Mouse (Mus musculus) embryonic facial prominence, embryonic 11.5 days (tissue): ENCODE measurements around the gene Pilrb2. TPM values are rescaled to one million over a fixed set of nuclear protein-coding genes. Genes with fewer than 3 reads are reported as not detected.

Experiments used
- ATAC-seq: fragments of 200-750 bp; cut with Nextera tagmentation; replicated peaks from 2 replicates; pipeline ENCODE4 v1.8.0; 2017; ENCODE audit warnings: low read depth; ENCODE audit not compliant: insufficient number of reproducible peaks, low FRiP score, low TSS enrichment
- DNase-seq: peaks from one replicate; pipeline ENCODE4 v3.0.0-alpha.2; 2015; ENCODE audit warnings: low spot score
- H3K27ac ChIP-seq: fragments of 300-500 bp; sonication (generic); replicated peaks from 2 replicates; pipeline ENCODE4 v1.5.1; 2014; ENCODE audit warnings: mild to moderate bottlenecking, low read depth, low read length, control low read depth
- H3K27me3 ChIP-seq: fragments of 300-500 bp; sonication (generic); 2 replicates; pipeline ENCODE4 v1.6.1; 2014; ENCODE audit warnings: mild to moderate bottlenecking, low read length, moderate library complexity, mixed read lengths; ENCODE audit not compliant: control insufficient read depth, insufficient read depth
- H3K36me3 ChIP-seq: fragments of 300-500 bp; sonication (generic); replicated peaks from 2 replicates; pipeline ENCODE4 v1.6.1; 2014; ENCODE audit warnings: low read depth, mild to moderate bottlenecking, low read length, moderate library complexity, mixed read lengths; ENCODE audit not compliant: control insufficient read depth, insufficient read depth
- H3K4me1 ChIP-seq: fragments of 300-500 bp; sonication (generic); 2 replicates; pipeline ENCODE4 v1.6.1; 2014; ENCODE audit warnings: low read length, mixed read lengths; ENCODE audit not compliant: control insufficient read depth, insufficient read depth
- H3K4me2 ChIP-seq: fragments of 300-500 bp; sonication (generic); 2 replicates; pipeline ENCODE4 v1.6.1; 2014; ENCODE audit warnings: low read depth, mild to moderate bottlenecking, control low read depth, low read length, moderate library complexity
- H3K4me3 ChIP-seq: fragments of 300-500 bp; sonication (generic); 2 replicates; pipeline ENCODE4 v1.5.1; 2014; ENCODE audit warnings: low read depth, low read length, control low read depth
- H3K9ac ChIP-seq: fragments of 300-500 bp; sonication (generic); replicated peaks from 2 replicates; pipeline ENCODE4 v1.6.1; 2014; ENCODE audit warnings: mild to moderate bottlenecking, control low read depth, low read length
- H3K9me3 ChIP-seq: fragments of 300-500 bp; sonication (generic); replicated peaks from 2 replicates; pipeline ENCODE4 v1.6.1; 2016; ENCODE audit warnings: mild to moderate bottlenecking, low read length, inconsistent platforms, mixed read lengths; ENCODE audit not compliant: control insufficient read depth
- WGBS: fragments of 180-500 bp; shearing (Covaris S2); extraction: QIAGEN DNeasy Blood & Tissue Kit; methylation state at CpG from one replicate; pipeline ENCODE4 v1.1.7; 2014; 5-methylcytosine and 5-hydroxymethylcytosine counted together
- polyA plus RNA-seq: library from polyadenylated mRNA; unstranded; fragments of >200 nt; fragmentation: Nextera tagmentation; extraction: Ambion mirVana; gene quantifications from 2 replicates; pipeline ENCODE4 v1.2.1, GENCODE M21; 2014

Pilrb2 gene
- polyA plus RNA-seq, 1 experiment from 2014 or later, result not detected

DNA sequence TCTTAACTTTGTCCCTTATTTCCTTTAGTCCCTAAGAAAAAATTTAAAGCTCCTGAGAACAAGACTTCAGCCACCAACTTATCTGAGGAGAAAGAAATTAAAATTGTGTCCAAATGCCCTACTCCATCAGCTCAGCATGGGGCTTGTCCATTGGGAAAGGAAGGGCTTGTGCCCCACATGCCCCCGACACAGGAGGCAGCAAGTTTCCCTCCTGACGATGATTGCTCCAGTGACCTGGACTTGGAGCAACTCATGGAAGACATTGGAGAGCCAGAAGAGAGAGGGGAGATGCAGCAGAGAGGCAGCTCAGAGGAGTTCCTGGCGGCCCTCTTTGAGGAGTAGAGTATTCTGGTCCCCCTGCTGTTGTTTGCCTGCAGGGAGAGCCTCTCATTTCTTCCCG lies 49.5 kb downstream of the Pilrb2 start:
- ATAC-seq (no peak), DNase-seq (no peak)
- Histone ChIP-seq H3K4me2 (no peak overlapping the region), H3K27me3 (no peaks in the 10 kb centered on the region), H3K27ac (no peak overlapping the region), H3K4me3 (no peak overlapping the region), H3K9ac (no peak overlapping the region), H3K36me3 (no peaks in the 10 kb centered on the region), H3K4me1 (no peaks in the 10 kb centered on the region), H3K9me3 (no peaks in the 10 kb centered on the region)
- WGBS, result 60% methylated on average over 4 of the region's 4 CpGs

- no peaks in the 10 kb centered on the region for H3K9me3 ChIP-seq
- no peak overlapping the region for H3K4me2 ChIP-seq
- WGBS, result 81% methylated on average over 4 of the region's 4 CpGs
- DNase-seq (no peak), ATAC-seq (no peak)
- no peak overlapping the region for H3K27ac ChIP-seq
- H3K9ac ChIP-seq, result no peak overlapping the region
- H3K27me3 ChIP-seq, result no peaks in the 10 kb centered on the region
- H3K4me3 ChIP-seq, result no peak overlapping the region
- H3K36me3 ChIP-seq, result no peaks in the 10 kb centered on the region
- no peaks in the 10 kb centered on the region for H3K4me1 ChIP-seq
Observed at GRCm38 (mm10) chr5:137817466-137818222, 54.0 kb downstream of the Pilrb2 start.

Other genes with a start within 250 kb of the Pilrb2 start
- 0.13 TPM in 1 of 2 replicates, not detected in the other for gene Fbxo24, start 242.8 kb downstream of the Pilrb2 start, polyA plus RNA-seq
- 28.4 and 30.0 TPM in 2 replicates for gene Lrch4, start 242.7 kb downstream of the Pilrb2 start, polyA plus RNA-seq
- gene Gm20605, start 242.6 kb downstream of the Pilrb2 start, polyA plus RNA-seq, result 3.7 and 4.8 TPM in 2 replicates
- 2.8 and 5.2 TPM in 2 replicates for gene Sap25, start 230.5 kb downstream of the Pilrb2 start, polyA plus RNA-seq
- 0.10 and 0.53 TPM in 2 replicates for gene Irs3, start 226.1 kb downstream of the Pilrb2 start, polyA plus RNA-seq
- gene Agfg2, start 187.1 kb downstream of the Pilrb2 start, polyA plus RNA-seq, result 11.8 and 11.9 TPM in 2 replicates
- gene Nyap1, start 130.2 kb downstream of the Pilrb2 start, polyA plus RNA-seq, result 1.6 and 2.5 TPM in 2 replicates
- gene Tsc22d4, start 126.1 kb downstream of the Pilrb2 start, polyA plus RNA-seq, result 76.1 and 78.8 TPM in 2 replicates
- gene Ppp1r35, start 93.0 kb downstream of the Pilrb2 start, polyA plus RNA-seq, result 57.6 and 65.1 TPM in 2 replicates
- 11.5 and 12.5 TPM in 2 replicates for gene Mepce, start 84.2 kb downstream of the Pilrb2 start, polyA plus RNA-seq
- 22.0 and 23.1 TPM in 2 replicates for gene Zcwpw1, start 84.0 kb downstream of the Pilrb2 start, polyA plus RNA-seq
- gene Pilra, start 35.5 kb downstream of the Pilrb2 start, polyA plus RNA-seq, result 0.28 TPM in 1 of 2 replicates, not detected in the other
- gene Pilrb1, start 13.7 kb downstream of the Pilrb2 start, polyA plus RNA-seq, result 0.40 TPM in 1 of 2 replicates, not detected in the other
- not detected in 2 replicates for gene Cyp3a13, start 49.8 kb upstream of the Pilrb2 start, polyA plus RNA-seq
- 0.29 TPM in 1 of 2 replicates, not detected in the other for gene Gjc3, start 91.3 kb upstream of the Pilrb2 start, polyA plus RNA-seq
- not detected in 2 replicates for gene Azgp1, start 109.7 kb upstream of the Pilrb2 start, polyA plus RNA-seq
- not detected in 2 replicates for gene Smok3a, start 149.4 kb upstream of the Pilrb2 start, polyA plus RNA-seq
- gene Smok3b, start 149.6 kb upstream of the Pilrb2 start, polyA plus RNA-seq, result not detected in 2 replicates
- not detected in 2 replicates for gene Smok3c, start 181.4 kb upstream of the Pilrb2 start, polyA plus RNA-seq
- gene Zkscan1, start 213.3 kb upstream of the Pilrb2 start, polyA plus RNA-seq, result 37.6 and 40.1 TPM in 2 replicates
- 97.3 and 110 TPM in 2 replicates for gene Zscan21, start 245.1 kb upstream of the Pilrb2 start, polyA plus RNA-seq